In genomic region chr9:92572376-92573108, GRCm38 (mm10) we compare ENCODE assay signal across 18 mouse cellular contexts. TPM values are rescaled to one million over a fixed set of nuclear protein-coding genes. Genes with fewer than 3 reads are reported as not detected.
DNase-seq lines count a peak whose midpoint lies in the region; ATAC-seq and TF ChIP-seq lines count a peak whose summit lies in the region.
"Had no signal": no experiment of that assay in that cellular context is flagged by ENCODE, and none has a peak within 500 bp of the region (broad histone marks: within the 10 kb centered on the region; RNA-seq: fewer than 3 reads in every experiment).

No protein-coding gene starts in this region.

- no peaks in the 10 kb centered on the region for H3K27me3 ChIP-seq in kidney, embryonic 15.5 days
- H3K27me3 ChIP-seq in lung, postnatal 0 days (replicated peaks; ENCODE audit: insufficient read depth, low read length) = no peaks in the 10 kb centered on the region
- H3K27me3 ChIP-seq in embryonic facial prominence, embryonic 15.5 days = no peaks in the 10 kb centered on the region
- H3K27me3 ChIP-seq in stomach, embryonic 14.5 days (ENCODE audit: control insufficient read depth, insufficient read depth, low read length) = no peaks in the 10 kb centered on the region
- H3K27me3 ChIP-seq: heart, embryonic 13.5 days; lung, embryonic 15.5 days had no signal

- H3K27ac ChIP-seq in kidney, embryonic 15.5 days = 0 out of 2 replicates have a peak overlapping the region, but pooled peaks have one; percentile 7
- no peak overlapping the region for H3K27ac ChIP-seq in lung, postnatal 0 days (ENCODE audit: low read length)
- H3K27ac ChIP-seq in embryonic facial prominence, embryonic 15.5 days (replicated peaks) = peak overlapping the region; percentile 44; the same call in 1 of the 2 replicates
- no peak overlapping the region for H3K27ac ChIP-seq in stomach, embryonic 14.5 days (ENCODE audit: low read length)
- H3K27ac ChIP-seq: forebrain, embryonic 10.5 days; heart, embryonic 13.5 days; hindbrain, embryonic 10.5 days; lung, embryonic 15.5 days had no signal

- no peak for DNase-seq in kidney, postnatal 25 days
- DNase-seq in lung, postnatal 0 days (ENCODE audit: low spot score) = peak; percentile 34
- no peak for DNase-seq in lung, adult 2 months
- no peak for DNase-seq in cerebellum, adult 9-11 months
- DNase-seq in adrenal gland, postnatal 36 days = no peak
- DNase-seq: adrenal gland, postnatal 14 days; cerebellum, postnatal 14 days; kidney, postnatal 36 days; liver; midbrain, embryonic 14.5 days had no signal

- 50% methylated on average over 8 of the region's 8 CpGs for WGBS in kidney, embryonic 15.5 days
- WGBS in lung, postnatal 0 days = 60% methylated on average over 8 of the region's 8 CpGs
- WGBS in lung, adult 2 months = 66% methylated on average over 8 of the region's 8 CpGs
- 47% methylated on average over 8 of the region's 8 CpGs for WGBS in embryonic facial prominence, embryonic 15.5 days
- 55% methylated on average over 8 of the region's 8 CpGs for WGBS in stomach, embryonic 14.5 days

- peak; percentile 73; the same call in 1 of the 2 replicates for ATAC-seq in kidney, embryonic 15.5 days (replicated peaks; ENCODE audit: low FRiP score)
- peak; percentile 55 for ATAC-seq in lung, postnatal 0 days
- ATAC-seq in embryonic facial prominence, embryonic 15.5 days (ENCODE audit: insufficient number of reproducible peaks, low FRiP score, low TSS enrichment, low read depth) = no peak
- peak; percentile 74; the same call in 1 of the 2 replicates for ATAC-seq in stomach, embryonic 14.5 days (ENCODE audit: insufficient number of reproducible peaks, insufficient read depth, low FRiP score, low read depth)

- no peak for TF ChIP-seq POLR2A in lung, adult 2 months (IDR thresholded peaks at IDR 0.05; ENCODE audit: borderline replicate concordance, extremely low read depth, low read depth, low read length)

- no peaks in the 10 kb centered on the region for H3K9me3 ChIP-seq in kidney, embryonic 15.5 days (replicated peaks)
- H3K9me3 ChIP-seq in lung, postnatal 0 days (ENCODE audit: low read length) = no peaks in the 10 kb centered on the region
- no peaks in the 10 kb centered on the region for H3K9me3 ChIP-seq in embryonic facial prominence, embryonic 15.5 days (replicated peaks)
- H3K9me3 ChIP-seq in stomach, embryonic 14.5 days (ENCODE audit: control insufficient read depth, low read depth, low read length) = no peaks in the 10 kb centered on the region
- H3K9me3 ChIP-seq: forebrain, embryonic 10.5 days; heart, embryonic 13.5 days; hindbrain, embryonic 10.5 days; lung, embryonic 15.5 days had no signal

- no peak overlapping the region for H3K9ac ChIP-seq in kidney, embryonic 15.5 days
- no peak overlapping the region for H3K9ac ChIP-seq in lung, postnatal 0 days (replicated peaks; ENCODE audit: low read depth)
- H3K9ac ChIP-seq in embryonic facial prominence, embryonic 15.5 days = no peak overlapping the region
- no peak overlapping the region for H3K9ac ChIP-seq in stomach, embryonic 14.5 days (replicated peaks; ENCODE audit: low read depth, low read length)
- H3K9ac ChIP-seq: heart, embryonic 13.5 days; lung, embryonic 15.5 days had no signal

- peaks cover 6% of the 10 kb centered on the region; the same call in 1 of the 2 replicates for H3K4me1 ChIP-seq in kidney, embryonic 15.5 days
- no peaks in the 10 kb centered on the region for H3K4me1 ChIP-seq in lung, postnatal 0 days (ENCODE audit: insufficient read depth, low read depth, low read length)
- no peaks in the 10 kb centered on the region for H3K4me1 ChIP-seq in lung, adult 2 months (ENCODE audit: control insufficient read depth, insufficient read depth, low read length)
- H3K4me1 ChIP-seq in embryonic facial prominence, embryonic 15.5 days = 0 out of 2 replicates have a peak, but pooled peaks cover 6% of the 10 kb centered on the region
- 0 out of 2 replicates have a peak, but pooled peaks cover 2% of the 10 kb centered on the region for H3K4me1 ChIP-seq in stomach, embryonic 14.5 days (ENCODE audit: control insufficient read depth, insufficient read depth, low read length)
- H3K4me1 ChIP-seq: forebrain, embryonic 10.5 days; hindbrain, embryonic 10.5 days; lung, embryonic 15.5 days had no signal

- no peak overlapping the region for H3K4me2 ChIP-seq in kidney, embryonic 15.5 days
- H3K4me2 ChIP-seq in lung, postnatal 0 days (replicated peaks; ENCODE audit: low read depth, low read length) = no peak overlapping the region
- H3K4me2 ChIP-seq in embryonic facial prominence, embryonic 15.5 days (replicated peaks) = no peak overlapping the region
- no peak overlapping the region for H3K4me2 ChIP-seq in stomach, embryonic 14.5 days (replicated peaks; ENCODE audit: low read depth, low read length)
- H3K4me2 ChIP-seq: heart, embryonic 13.5 days; lung, embryonic 15.5 days had no signal

- no peak for TF ChIP-seq EP300 in lung, postnatal 0 days (IDR thresholded peaks at IDR 0.05)

- no peaks in the 10 kb centered on the region for H3K36me3 ChIP-seq in kidney, embryonic 15.5 days
- no peaks in the 10 kb centered on the region for H3K36me3 ChIP-seq in lung, postnatal 0 days (ENCODE audit: insufficient read depth, low read length)
- H3K36me3 ChIP-seq in embryonic facial prominence, embryonic 15.5 days = no peaks in the 10 kb centered on the region
- no peaks in the 10 kb centered on the region; the same call in 1 of the 2 replicates for H3K36me3 ChIP-seq in stomach, embryonic 14.5 days (ENCODE audit: control insufficient read depth, insufficient read depth, low read length)
- H3K36me3 ChIP-seq: lung, embryonic 15.5 days had no signal

- no peak for TF ChIP-seq CTCF in lung, postnatal 0 days (IDR thresholded peaks at IDR 0.05)
- no peak for TF ChIP-seq CTCF in lung, adult 2 months (IDR thresholded peaks at IDR 0.05; ENCODE audit: insufficient read depth, low read length)

- H3K4me3 ChIP-seq in kidney, embryonic 15.5 days (replicated peaks) = no peak overlapping the region
- H3K4me3 ChIP-seq in lung, postnatal 0 days (ENCODE audit: low read depth, low read length) = no peak overlapping the region
- no peak overlapping the region for H3K4me3 ChIP-seq in lung, adult 2 months (replicated peaks; ENCODE audit: extremely low read depth, low read depth, low read length)
- no peak overlapping the region for H3K4me3 ChIP-seq in embryonic facial prominence, embryonic 15.5 days (replicated peaks)
- H3K4me3 ChIP-seq in stomach, embryonic 14.5 days (ENCODE audit: low read depth, low read length) = no peak overlapping the region
- H3K4me3 ChIP-seq: forebrain, embryonic 10.5 days; heart, embryonic 13.5 days; hindbrain, embryonic 10.5 days; lung, embryonic 15.5 days had no signal

RNA-seq across cellular contexts. Expression of gene Plod2, which starts 30.5 kb away (rescaled TPM):
- polyA plus RNA-seq in kidney, embryonic 15.5 days (2015; fragmentation: Nextera tagmentation; extraction: Ambion mirVana) = 41.5 and 41.9 TPM in 2 replicates
- 15.7 and 16.3 TPM in 2 replicates for polyA plus RNA-seq in lung, postnatal 0 days (2015; fragmentation: Nextera tagmentation; extraction: Ambion mirVana)
- polyA plus RNA-seq in lung, adult 2 months (2012; rRNA removed) = 9.9 and 15.4 TPM in 2 replicates
- polyA plus RNA-seq in embryonic facial prominence, embryonic 15.5 days (2015; fragmentation: Nextera tagmentation; extraction: Ambion mirVana) = 43.5 and 47.5 TPM in 2 replicates
- 44.9 and 51.6 TPM in 2 replicates for polyA plus RNA-seq in stomach, embryonic 14.5 days (2014; fragmentation: Nextera tagmentation; extraction: Ambion mirVana)
- 100 to 1,000 TPM; 183 to 292 TPM for total RNA-seq in adrenal gland, postnatal 36 days (2021)
- total RNA-seq: MEL had no signal

Comparison
In these comparisons a context has a peak if more than half of its experiments do, and no peak if none do; other contexts are left out.
1. H3K27ac ChIP-seq: peak in kidney, embryonic 15.5 days (single experiment) and embryonic facial prominence, embryonic 15.5 days (single experiment); none in lung, postnatal 0 days (single experiment) and stomach, embryonic 14.5 days (single experiment).